Mouse (Mus musculus) retina, postnatal 1 day (tissue): ENCODE measurements at regions not wholly inside any gene's neighbourhood (a gene's known extent, or its start where the extent isn't known, plus 50 kb on each side); places are given as distances from the start of the nearest gene placed in this dataset.

Experiments
- DNase-seq: peaks from one replicate; pipeline ENCODE4 v3.0.0-alpha.2; 2012

- DNase-seq: peak; percentile 38
Observed at GRCm38 (mm10) chr15:41154551-41155151, 1020.5 kb downstream of the 9330182O14Rik start.

DNA sequence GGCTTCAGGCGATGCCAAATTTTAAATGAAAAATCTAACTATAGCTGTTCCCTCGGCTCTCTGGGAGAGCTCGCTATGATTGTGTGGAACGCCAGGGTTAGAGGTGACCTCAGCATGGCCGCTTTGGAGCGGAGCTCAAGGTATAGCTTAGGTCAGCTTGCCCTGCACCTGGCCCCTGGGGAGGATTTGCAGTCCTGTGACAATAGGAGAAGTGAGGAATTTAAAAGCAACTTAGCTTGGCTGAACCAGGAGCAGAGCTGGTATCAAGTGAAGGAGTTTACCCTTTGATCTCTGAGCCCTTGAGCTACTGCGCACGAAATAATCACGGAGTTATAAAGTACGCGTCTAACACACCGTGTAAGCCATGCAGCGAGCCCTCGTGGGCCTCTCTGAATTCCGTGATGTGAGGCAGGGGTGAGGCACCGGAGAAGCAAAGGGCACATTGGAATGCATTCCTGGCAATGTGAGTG is 1021.0 kb downstream of the 9330182O14Rik start:
- peak; percentile 44 for DNase-seq

DNA sequence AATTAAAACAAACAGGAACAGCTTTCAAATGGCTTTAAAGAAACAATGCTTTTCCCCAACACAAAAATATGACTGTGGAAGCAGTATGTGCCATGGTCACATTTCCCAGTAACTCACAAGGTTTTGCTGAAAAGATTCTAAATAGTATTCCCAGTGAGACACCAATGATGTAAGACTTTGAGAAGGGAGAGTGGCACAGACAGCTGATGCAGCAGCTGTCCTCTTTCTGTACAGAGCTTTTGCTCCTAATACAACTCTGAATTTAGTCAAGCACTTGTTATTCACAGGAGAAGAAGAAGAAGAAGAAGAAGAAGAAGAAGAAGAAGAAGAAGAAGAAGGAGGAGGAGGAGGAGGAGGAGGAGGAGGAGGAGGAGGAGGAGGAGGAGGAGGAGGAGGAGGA is 1023.6 kb downstream of the 9330182O14Rik start:
- no peak for DNase-seq

DNA sequence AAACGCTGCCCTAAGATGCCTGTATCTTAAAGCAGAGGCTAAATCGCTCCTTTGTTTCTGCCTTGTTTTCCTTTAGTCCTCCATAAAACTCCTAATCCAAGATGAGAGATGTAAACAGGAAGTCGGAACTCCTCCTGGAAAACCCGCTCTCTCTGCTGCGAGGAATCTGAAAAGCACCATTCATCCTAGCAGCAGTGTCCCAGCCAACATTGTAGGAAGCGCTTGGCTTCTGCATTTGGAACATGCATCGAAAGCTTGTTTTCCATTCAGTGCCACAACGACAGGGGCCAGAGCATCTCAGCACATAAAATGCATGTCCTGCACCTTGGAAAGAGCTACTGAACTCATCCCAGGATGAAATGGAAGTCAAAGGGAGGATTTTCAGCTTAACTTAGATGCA is 1028.1 kb downstream of the 9330182O14Rik start:
- no peak for DNase-seq

DNA sequence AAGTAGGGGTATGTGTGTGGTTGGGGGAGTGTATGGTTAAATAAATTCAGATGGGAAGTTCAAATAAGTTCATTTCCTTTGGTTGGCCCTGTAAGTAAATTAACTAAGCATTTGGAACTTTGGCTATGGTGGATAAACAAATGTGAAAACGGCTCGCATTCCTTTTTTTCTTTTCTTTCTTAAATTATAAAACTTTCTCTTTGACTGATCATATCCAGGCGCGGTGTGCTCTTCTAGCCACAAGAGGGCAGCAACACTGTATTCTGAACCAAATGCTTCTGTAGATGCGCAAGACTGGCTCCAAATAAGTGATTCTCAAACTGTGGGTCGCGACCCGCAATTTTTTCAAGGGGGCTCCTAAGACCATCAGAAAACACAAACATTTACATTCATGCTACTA is 1028.6 kb downstream of the 9330182O14Rik start:
- peak; percentile 73 for DNase-seq

DNA sequence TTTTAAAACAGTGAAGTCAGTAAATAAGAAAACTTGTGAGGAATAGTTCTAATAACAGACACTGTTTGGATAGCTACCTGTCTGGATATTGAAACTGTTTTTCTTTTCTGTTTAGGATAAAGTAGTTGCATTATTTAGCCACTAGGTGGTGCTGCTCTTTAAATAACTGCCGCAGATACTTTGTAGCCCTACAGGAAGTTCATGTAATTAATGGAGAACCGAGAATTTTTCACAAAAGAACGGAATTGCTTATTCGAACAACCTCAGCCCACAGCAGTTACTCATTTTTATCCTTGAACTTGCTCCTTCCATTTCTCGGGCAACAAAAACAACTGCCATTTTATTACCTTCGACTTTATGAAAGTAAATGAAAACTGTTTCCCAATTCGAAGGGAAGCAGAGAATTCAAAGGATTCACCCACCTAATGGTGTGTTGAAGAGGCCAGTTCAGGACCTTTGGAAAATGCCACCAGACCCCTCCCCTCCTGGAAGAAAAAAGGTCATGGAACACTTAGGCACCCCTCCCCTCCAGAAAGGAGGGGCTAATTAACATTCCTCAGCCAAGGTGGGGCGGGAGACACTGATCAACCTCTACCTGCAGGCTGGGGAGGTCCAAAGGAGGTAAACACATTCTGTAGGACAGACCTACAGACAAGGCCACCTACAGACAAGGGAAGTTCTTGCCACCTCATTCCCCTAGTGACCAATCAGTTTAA is 1029.6 kb downstream of the 9330182O14Rik start:
- DNase-seq: peak; percentile 81

GRCm38 (mm10) chr15:41165534-41165933 is 1031.4 kb downstream of the 9330182O14Rik start:
- DNase-seq: no peak

DNA sequence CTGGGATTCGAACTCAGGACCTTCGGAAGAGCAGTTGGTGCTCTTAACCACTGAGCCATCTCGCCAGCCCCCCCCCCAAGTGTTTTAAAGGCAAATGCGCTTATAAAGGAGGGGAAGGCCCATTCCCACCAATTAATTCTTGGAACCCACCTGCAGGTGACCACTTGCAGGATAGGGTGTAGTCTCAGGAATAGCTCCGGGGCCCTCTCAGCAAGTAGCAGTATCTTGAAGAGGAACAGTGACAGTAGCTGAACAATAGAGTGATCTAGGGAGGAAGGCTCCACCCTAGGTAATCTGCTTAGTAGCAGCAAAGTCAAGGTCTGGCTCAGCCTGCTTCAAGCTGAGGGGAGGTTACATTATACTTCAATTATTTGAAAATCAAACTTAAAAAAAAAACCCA is 1056.6 kb downstream of the 9330182O14Rik start:
- DNase-seq: no peak

DNA sequence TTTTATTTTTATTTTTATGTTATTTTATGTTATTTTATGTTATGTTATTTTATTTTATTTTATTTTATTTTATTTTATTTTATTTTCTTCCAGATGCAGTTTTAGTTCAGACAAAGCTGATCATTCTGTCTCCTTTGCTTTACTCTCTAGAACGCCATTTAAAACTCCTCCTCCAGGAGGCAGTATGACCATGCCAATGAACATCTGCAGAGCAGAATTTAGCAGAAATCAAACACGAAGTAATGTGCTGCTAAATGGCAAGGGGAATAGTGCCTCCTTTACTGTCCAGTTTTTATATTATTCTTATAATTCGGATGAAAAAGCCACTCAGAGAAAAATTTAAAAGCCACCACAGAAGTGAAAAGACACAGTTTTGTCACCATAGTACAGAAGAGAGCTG is 1059.1 kb downstream of the 9330182O14Rik start:
- peak; percentile 49 for DNase-seq

DNA sequence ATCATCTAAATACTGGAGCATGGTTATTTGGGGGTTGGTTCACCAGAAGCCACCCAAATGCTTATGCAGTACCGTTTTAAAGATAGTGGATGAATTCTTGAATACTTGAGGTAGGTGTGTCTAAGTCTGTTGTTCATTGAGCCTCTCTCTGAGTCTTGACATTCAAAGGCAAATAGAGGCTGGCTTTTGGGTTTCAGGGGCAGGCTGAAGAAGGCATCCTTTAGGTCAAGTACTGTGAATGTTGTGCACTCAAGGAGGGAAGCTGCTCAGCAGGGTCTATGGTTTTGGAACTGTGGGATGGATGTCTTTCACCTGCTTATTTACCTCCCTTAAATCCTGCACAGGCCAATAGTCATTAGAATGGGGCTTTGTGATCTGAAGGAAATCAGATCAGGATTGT is 1089.6 kb downstream of the 9330182O14Rik start:
- DNase-seq: no peak

GRCm38 (mm10) chr15:41232406-41233060 is 1098.4 kb downstream of the 9330182O14Rik start:
- peak; percentile 1 for DNase-seq
